Mouse (Mus musculus): Measurements from ENCODE around the gene Rnf11.
"Not testable (repeated sequence)": the region's sequence is repeated elsewhere in the genome, so short reads cannot be mapped to it uniquely, and the experiment has no call there.

Gene Rnf11

DNA sequence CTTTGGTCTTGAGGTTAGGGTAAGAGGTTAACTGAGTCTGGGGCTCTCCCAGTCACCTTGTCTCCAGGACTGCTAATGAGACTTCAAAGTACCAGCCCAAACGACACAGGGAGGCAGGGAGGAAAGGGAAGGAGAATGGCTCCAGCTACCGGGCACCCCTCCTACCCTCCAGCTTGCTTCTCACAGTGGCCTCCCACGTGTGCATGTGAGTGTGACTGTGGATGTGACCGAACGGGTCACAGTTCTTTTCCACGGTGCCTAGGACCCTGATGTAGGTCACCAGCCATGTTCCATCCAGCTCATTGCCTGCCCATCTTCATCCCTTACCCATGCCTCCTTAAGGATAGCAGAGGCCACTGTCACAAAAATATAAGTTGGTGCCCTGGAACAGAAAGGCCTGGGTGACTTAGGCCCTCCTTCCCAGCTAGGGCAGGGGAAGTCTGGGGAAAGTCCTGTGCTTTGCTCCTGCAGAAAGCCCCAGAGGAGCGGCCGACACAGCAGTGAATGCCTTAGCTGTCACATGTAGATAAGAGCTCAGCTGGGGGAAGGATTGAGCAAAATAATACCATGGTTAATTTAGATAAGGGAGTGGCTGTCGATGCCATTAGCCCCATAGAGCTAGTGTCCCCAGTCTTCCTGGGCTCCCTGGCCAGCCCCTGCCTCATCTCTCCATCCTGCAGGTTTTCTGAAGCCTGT is 73.7 kb downstream of the Rnf11 start:
- DNase-seq: no peak

GRCm38 (mm10) chr4:109407701-109408485 is 76.6 kb downstream of the Rnf11 start:
- DNase-seq: no peak

- no peak for DNase-seq
Measured at GRCm38 (mm10) chr4:109407176-109407520, 77.4 kb downstream of the Rnf11 start.

- peak; percentile 19 for DNase-seq
Measured at GRCm38 (mm10) chr4:109406486-109407175, 77.9 kb downstream of the Rnf11 start, which contains the start of gene Ttc39a. TSS of gene Ttc39a (plus strand) at chr4:109406623.

DNA sequence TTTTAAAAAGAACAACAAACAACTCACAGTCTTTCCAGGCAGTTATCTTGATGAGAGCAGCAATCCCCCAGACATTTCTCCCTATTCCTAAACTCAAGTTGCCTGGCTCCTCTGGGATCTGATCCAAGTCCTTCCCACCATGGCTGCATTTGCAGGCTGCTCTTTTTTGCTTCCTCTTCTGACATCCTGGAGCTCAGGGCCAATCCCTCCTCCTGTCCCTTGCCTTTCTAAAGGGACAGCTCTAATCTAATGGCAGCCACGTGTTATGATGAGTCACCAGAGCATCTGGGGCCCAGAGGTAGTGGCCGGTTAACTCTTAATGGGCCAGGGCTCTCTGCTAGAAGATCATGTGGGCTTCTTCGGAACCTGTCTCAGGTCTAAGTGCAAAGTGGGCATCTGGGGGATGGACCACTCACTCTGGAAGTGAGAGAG is 78.5 kb downstream of the Rnf11 start:
- peak; percentile 68 for DNase-seq

DNA sequence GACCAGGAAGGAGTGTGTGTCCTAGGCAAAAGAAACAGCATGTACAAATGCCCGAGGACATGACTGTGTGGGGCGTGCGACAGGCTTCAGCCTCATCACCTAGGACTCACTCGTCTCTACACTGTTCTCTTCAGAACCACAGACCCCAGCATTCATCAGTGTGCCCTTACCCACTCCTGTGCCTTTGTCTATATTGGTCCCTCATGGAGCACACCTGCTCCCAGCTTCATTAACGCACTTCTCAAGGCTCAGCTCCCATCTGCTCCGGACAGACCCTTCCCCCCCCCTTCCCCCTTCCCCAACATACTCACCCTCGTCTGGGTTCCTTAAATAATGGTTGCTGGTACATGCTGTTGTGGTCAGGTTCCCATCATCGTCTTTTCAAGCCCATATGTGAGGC is 79.1 kb downstream of the Rnf11 start:
- no peak for DNase-seq

GRCm38 (mm10) chr4:109404908-109405307 is 79.6 kb downstream of the Rnf11 start:
- DNase-seq: not testable (repeated sequence)

- DNase-seq: no peak
Measured at GRCm38 (mm10) chr4:109401176-109401689, 83.3 kb downstream of the Rnf11 start.

Measured in right cerebral cortex, adult 18-20 months (tissue).